Mouse (Mus musculus): Measurements from ENCODE around the gene Ifit1.
A peak's percentile ranks its signal among the peaks of the same experiment; 100 is the strongest.

Gene Ifit1

GRCm38 (mm10) chr19:34655227-34655805 lies 14.6 kb downstream of the Ifit1 start:
- no peak for DNase-seq (ENCODE audit: low spot score in 2 of 2)

- DNase-seq (ENCODE audit: low spot score in 2 of 2) = no peak
Observed at GRCm38 (mm10) chr19:34656511-34657298, 16.0 kb downstream of the Ifit1 start.

- peak; percentile 18 to 23 for DNase-seq (ENCODE audit: low spot score in 2 of 2)
Observed at GRCm38 (mm10) chr19:34662067-34662507, 21.4 kb downstream of the Ifit1 start.

GRCm38 (mm10) chr19:34662740-34663139 lies 22.1 kb downstream of the Ifit1 start:
- DNase-seq (ENCODE audit: low spot score in 2 of 2) = no peak

GRCm38 (mm10) chr19:34666127-34666526 lies 25.5 kb downstream of the Ifit1 start:
- DNase-seq (ENCODE audit: low spot score in 2 of 2) = peak; percentile 58 to 74

GRCm38 (mm10) chr19:34673476-34673875 lies 32.8 kb downstream of the Ifit1 start:
- no peak for DNase-seq (ENCODE audit: low spot score in 2 of 2)

- no peak for DNase-seq (ENCODE audit: low spot score in 2 of 2)
Observed at GRCm38 (mm10) chr19:34678428-34678827, 37.8 kb downstream of the Ifit1 start.

- peak; percentile 15 to 25 for DNase-seq (ENCODE audit: low spot score in 2 of 2)
Observed at GRCm38 (mm10) chr19:34684857-34685256, 44.2 kb downstream of the Ifit1 start.

- no peak for DNase-seq (ENCODE audit: low spot score in 2 of 2)
Observed at GRCm38 (mm10) chr19:34685530-34685929, 44.9 kb downstream of the Ifit1 start.

GRCm38 (mm10) chr19:34691402-34691801 lies 50.7 kb downstream of the Ifit1 start:
- DNase-seq (ENCODE audit: low spot score in 2 of 2) = no peak

- DNase-seq (ENCODE audit: low spot score in 2 of 2) = no peak
Observed at GRCm38 (mm10) chr19:34696352-34696986, 55.8 kb downstream of the Ifit1 start.

- DNase-seq (ENCODE audit: low spot score in 2 of 2) = no peak
Observed at GRCm38 (mm10) chr19:34697461-34697860, 56.8 kb downstream of the Ifit1 start.

GRCm38 (mm10) chr19:34698432-34698831 lies 57.8 kb downstream of the Ifit1 start:
- DNase-seq (ENCODE audit: low spot score in 2 of 2) = no peak

GRCm38 (mm10) chr19:34698852-34699251 lies 58.2 kb downstream of the Ifit1 start:
- no peak for DNase-seq (ENCODE audit: low spot score in 2 of 2)

- DNase-seq (ENCODE audit: low spot score in 2 of 2) = no peak
Observed at GRCm38 (mm10) chr19:34699300-34699699, 58.6 kb downstream of the Ifit1 start.
